Mouse (Mus musculus): ENCODE measurements around the gene Tubg2.

GRCm38 (mm10) chr11:101167211-101167962 is 11.7 kb downstream of the Tubg2 start:
- no peak for TF ChIP-seq MAFK (IDR thresholded peaks at IDR 0.05; ENCODE audit: insufficient replicate concordance, low read length)
- no peak for TF ChIP-seq TCF12 (IDR thresholded peaks at IDR 0.05; ENCODE audit: low read depth, low read length)

Measured in CH12.LX (cell line).